Mouse (Mus musculus) thymus, adult 2 months (tissue): ENCODE measurements around the gene Ap3s2.

Source experiments
- CTCF ChIP-seq: fragments of 200-500 bp; IDR thresholded peaks from 2 replicates; pipeline ENCODE4 v1.5.1; 2012; ENCODE audit warnings: mild to moderate bottlenecking, control low read depth, low read length, moderate library complexity, borderline replicate concordance; ENCODE audit not compliant: control insufficient read depth, poor library complexity, insufficient read depth; ENCODE audit errors: extremely low read depth
- POLR2A ChIP-seq: fragments of 200-500 bp; IDR thresholded peaks from 2 replicates; pipeline ENCODE4 v1.6.1; 2012; ENCODE audit warnings: mild to moderate bottlenecking, low read length, control low read depth, moderate library complexity; ENCODE audit not compliant: control insufficient read depth, poor library complexity, insufficient read depth; ENCODE audit errors: extremely low read depth

DNA sequence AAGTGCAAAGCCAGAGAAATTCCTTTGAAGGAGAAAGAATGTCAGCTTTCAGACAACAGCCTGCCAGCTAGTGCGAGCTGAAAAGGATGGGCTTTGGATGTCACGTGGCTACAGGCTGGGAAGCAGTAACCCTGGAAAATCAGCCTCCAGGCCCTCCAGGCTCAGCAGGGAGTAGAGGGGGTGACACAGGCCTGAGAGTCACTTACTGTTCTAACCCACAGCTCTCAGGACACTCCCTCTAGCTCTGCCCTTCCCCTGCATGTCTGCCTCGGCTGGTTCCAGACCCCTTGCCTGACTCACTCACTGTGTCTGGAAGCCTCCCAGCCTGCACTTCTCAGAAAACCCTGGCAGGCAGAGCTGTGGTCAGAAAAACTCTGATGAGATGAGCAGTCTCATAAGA is 39.5 kb downstream of the Ap3s2 start:
- no peak for TF ChIP-seq CTCF
- no peak for TF ChIP-seq POLR2A
